Mouse (Mus musculus) megakaryocyte progenitor cell, adult 5-6 weeks (primary cell): ENCODE results near the gene Slc23a3. TPM values are rescaled to one million over a fixed set of nuclear protein-coding genes. Genes with fewer than 3 reads are reported as not detected.

Experiments used
- ATAC-seq: replicated peaks from 2 replicates; pipeline ENCODE4 v1.8.0; 2016; ENCODE audit warnings: mild to moderate bottlenecking, moderate TSS enrichment, inconsistent platforms; ENCODE audit not compliant: poor library complexity
- total RNA-seq, 2 experiments: library from RNA; stranded (forward) in 1 of 2; stranded (reverse) in 1 of 2; fragments of 157-497, 149-512 nt in 1 of 2; fragments of 200-1000 nt in 1 of 2; gene quantifications; 2 replicates each; pipeline versions ENCODE4 v1.2.3 to v1.2.4; 2015 to 2017

Gene Slc23a3
- total RNA-seq, 2 experiments from 2014 or later, result 0.44 TPM; not detected in 1

DNA sequence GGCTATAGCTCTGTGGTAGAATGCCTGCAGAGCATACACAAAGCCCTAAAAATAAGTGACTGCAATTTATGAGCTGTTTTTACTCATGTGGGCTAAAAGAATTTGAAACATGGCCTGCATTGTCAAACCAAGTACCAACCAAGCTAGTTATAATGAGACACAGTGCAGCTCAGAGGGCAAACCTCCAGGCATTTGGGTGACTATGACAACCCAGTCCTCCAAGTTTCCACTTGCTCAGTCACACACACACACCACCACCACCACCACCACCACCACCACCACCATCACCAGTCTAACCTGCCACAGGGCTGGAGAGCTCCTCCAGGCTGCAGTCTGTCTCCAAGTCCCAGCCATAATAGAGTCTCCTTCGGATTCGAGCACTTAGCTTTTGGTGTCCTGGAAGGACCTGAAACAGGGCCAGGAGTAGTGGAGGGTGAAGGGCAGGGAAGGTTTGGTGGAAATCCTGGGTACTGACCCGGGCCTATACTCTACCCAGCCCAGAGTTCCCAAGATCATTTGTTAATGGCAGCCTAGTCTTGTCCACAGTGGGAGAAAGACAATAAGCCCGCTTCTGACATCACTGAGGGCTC is 7.0 kb upstream of the Slc23a3 start:
- ATAC-seq, result no peak

DNA sequence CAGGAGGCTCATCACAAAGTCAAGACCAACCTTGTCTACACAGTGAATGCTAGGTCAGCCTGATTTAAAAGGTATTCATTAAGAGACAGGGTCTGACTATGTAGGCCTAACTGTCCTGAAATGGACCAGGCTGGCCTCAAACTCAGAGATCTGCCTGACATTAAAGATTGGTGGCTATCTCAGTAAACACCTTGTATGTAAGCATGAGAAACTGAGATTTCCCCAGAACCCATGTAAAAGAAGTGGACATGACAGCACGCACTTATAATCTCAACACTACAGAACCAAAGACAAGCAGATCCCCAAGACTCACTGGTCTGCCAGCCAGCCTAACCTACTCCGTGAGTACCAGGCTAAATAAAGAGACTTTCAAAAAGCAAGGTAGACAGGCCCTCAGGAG is 4.8 kb upstream of the Slc23a3 start:
- ATAC-seq, result no peak

DNA sequence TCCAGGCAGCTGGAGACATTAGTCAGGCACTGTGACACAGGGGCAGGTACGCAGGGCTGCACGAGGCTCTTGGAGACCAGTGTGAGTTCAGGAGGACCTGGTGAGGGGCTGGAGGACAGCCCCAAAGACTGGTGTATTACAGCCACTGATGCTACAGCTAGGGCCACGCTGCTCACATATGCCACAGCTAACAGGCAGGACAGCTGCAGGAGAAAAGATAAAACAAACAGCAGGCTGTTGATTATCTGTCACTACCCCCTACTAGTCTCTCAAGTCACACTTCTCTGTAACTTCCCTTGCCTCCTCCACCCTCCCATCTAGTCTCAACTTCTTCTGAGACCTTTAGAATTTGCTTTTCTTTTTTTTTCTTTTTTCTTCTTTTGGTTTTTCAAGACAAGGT is 3.0 kb upstream of the Slc23a3 start:
- peak; percentile 85 for ATAC-seq

DNA sequence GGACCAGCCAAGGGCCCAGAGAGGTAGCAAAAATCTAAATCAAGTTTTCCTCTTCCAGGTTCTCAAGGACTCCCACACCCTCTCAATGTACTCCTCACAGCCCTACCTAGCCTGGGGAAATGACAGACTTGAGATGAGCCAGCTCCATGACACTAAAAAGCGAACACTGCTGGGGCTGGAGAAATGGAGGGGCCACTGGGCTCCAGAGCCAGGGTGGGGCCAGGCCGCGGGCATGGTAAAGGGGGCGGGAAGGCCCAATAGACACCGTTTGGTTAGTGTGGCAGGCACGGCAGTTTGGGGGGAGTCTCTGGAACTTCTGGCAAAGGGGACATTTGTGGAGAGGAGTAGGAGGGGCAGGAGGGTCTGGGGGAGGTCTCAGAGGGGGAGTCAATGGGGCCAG is 2.6 kb upstream of the Slc23a3 start:
- no peak for ATAC-seq

DNA sequence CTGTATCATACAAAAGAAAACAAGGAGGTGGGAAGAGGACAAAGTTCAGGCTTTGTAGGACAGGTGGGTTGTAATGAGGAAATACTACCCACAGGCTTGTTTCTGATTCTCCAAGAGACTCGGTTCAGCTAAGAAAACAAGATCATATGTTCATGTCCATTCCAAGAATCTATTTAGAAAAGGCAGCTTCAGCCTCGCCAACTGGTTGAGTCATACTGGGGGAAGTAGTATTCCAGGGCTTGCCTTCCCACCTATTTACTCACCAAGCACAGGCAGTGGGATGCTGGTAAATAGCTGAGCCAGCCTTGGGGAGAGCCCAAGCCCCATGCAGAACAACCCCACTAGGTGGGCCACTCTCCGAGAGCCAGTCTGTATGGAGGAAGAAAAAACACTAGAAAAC is 5.0 kb downstream of the Slc23a3 start:
- ATAC-seq, result no peak

GRCm38 (mm10) chr1:75125418-75125817 is 8.3 kb downstream of the Slc23a3 start:
- no peak for ATAC-seq

DNA sequence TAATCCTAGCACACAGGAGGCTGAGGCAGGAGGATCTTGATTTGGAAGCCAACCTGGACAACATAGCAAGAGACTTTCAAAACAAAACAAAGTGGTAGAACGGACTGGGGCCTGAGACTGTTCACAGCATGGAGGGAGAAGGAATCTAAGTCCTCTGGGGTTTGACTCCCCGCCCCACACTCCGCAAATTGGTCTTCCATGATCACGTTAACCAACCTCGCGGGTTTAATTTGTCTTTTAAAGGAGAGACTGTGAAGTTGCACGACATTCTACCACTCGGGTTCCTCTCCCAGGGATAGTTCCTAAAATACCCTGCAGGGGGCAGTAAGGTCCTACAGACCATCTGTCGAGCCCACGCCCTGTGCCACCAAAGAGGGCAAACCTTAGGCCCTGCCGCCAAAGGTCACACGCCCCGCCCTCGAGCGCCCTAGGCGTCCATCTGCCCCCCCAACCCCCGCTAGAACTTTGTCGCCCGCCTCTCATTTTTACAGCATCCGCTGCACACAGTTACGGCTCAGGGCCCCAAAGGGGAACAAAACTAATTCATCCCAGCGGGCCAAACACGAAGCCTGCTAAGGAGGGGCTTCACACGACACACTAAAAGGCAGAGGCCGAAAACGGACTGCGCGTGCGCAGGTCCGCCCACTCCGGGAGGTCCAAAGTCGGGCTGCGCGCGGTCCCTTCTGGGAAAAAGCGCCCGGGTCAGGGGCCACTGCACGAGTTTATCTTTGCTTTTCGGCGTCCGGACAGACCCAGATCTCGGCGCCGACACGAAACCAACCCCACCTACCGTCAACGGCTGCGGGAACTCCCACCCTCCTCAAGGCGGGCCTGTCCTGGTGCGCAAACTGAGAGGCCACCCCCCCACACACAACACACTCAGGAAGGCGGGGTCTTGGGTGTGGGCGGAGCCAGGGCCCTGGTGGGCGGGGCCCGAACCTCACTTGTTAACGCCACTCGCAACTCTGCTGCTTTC is 9.1 kb downstream of the Slc23a3 start, which contains the start of gene Nhej1:
TSS of gene Nhej1 (minus strand) at position 855 of the 976 bp plus-strand sequence.
- ATAC-seq, result peak; percentile 87

GRCm38 (mm10) chr1:75122211-75122610 is 11.5 kb downstream of the Slc23a3 start:
- peak; percentile 18; the same call in 1 of the 2 replicates for ATAC-seq

Other genes with a start within 250 kb of the Slc23a3 start
- gene Fev, start 248.5 kb downstream of the Slc23a3 start, total RNA-seq (2015), result not detected in 2 replicates
- gene Fev, start 248.5 kb downstream of the Slc23a3 start, total RNA-seq (2017), result not detected in 2 replicates
- not detected in 2 replicates for gene Cryba2, start 240.7 kb downstream of the Slc23a3 start, total RNA-seq (2015)
- gene Cryba2, start 240.7 kb downstream of the Slc23a3 start, total RNA-seq (2017), result not detected in 2 replicates
- not detected in 2 replicates for gene Cfap65, start 198.3 kb downstream of the Slc23a3 start, total RNA-seq (2015)
- not detected in 2 replicates for gene Cfap65, start 198.3 kb downstream of the Slc23a3 start, total RNA-seq (2017)
- 0.07 TPM in 1 of 2 replicates, not detected in the other for gene Ihh, start 182.2 kb downstream of the Slc23a3 start, total RNA-seq (2015)
- not detected in 2 replicates for gene Ihh, start 182.2 kb downstream of the Slc23a3 start, total RNA-seq (2017)
- gene Nhej1, start 8.7 kb downstream of the Slc23a3 start, total RNA-seq (2015), result 9.3 and 11.1 TPM in 2 replicates
- 10.4 and 12.6 TPM in 2 replicates for gene Nhej1, start 8.7 kb downstream of the Slc23a3 start, total RNA-seq (2017)
- gene Cnppd1, start 8.8 kb upstream of the Slc23a3 start, total RNA-seq (2015), result 16.8 and 17.2 TPM in 2 replicates
- 40.3 and 52.9 TPM in 2 replicates for gene Cnppd1, start 8.8 kb upstream of the Slc23a3 start, total RNA-seq (2017)
- gene Retreg2, start 8.9 kb upstream of the Slc23a3 start, total RNA-seq (2015), result 40.8 and 47.4 TPM in 2 replicates
- gene Retreg2, start 8.9 kb upstream of the Slc23a3 start, total RNA-seq (2017), result 42.3 and 50.2 TPM in 2 replicates
- gene Zfand2b, start 34.8 kb upstream of the Slc23a3 start, total RNA-seq (2015), result 20.2 and 21.5 TPM in 2 replicates
- 24.4 and 24.7 TPM in 2 replicates for gene Zfand2b, start 34.8 kb upstream of the Slc23a3 start, total RNA-seq (2017)
- gene Abcb6, start 46.5 kb upstream of the Slc23a3 start, total RNA-seq (2015), result 10.0 and 12.8 TPM in 2 replicates
- gene Abcb6, start 46.5 kb upstream of the Slc23a3 start, total RNA-seq (2017), result 10.3 and 14.8 TPM in 2 replicates
- 7.7 and 7.8 TPM in 2 replicates for gene Ankzf1, start 58.3 kb upstream of the Slc23a3 start, total RNA-seq (2015)
- gene Ankzf1, start 58.3 kb upstream of the Slc23a3 start, total RNA-seq (2017), result 21.7 and 27.0 TPM in 2 replicates
- 14.5 and 18.2 TPM in 2 replicates for gene Atg9a, start 58.3 kb upstream of the Slc23a3 start, total RNA-seq (2015)
- gene Atg9a, start 58.3 kb upstream of the Slc23a3 start, total RNA-seq (2017), result 7.2 and 9.5 TPM in 2 replicates
- gene Glb1l, start 76.9 kb upstream of the Slc23a3 start, total RNA-seq (2015), result 24.2 and 31.9 TPM in 2 replicates
- 12.3 and 13.7 TPM in 2 replicates for gene Glb1l, start 76.9 kb upstream of the Slc23a3 start, total RNA-seq (2017)
- 208 and 214 TPM in 2 replicates for gene Stk16, start 76.9 kb upstream of the Slc23a3 start, total RNA-seq (2015)
- 135 and 187 TPM in 2 replicates for gene Stk16, start 76.9 kb upstream of the Slc23a3 start, total RNA-seq (2017)
- gene Tuba4a, start 86.0 kb upstream of the Slc23a3 start, total RNA-seq (2015), result 777 and 847 TPM in 2 replicates
- gene Tuba4a, start 86.0 kb upstream of the Slc23a3 start, total RNA-seq (2017), result 369 and 385 TPM in 2 replicates
- gene A630095N17Rik, start 98.2 kb upstream of the Slc23a3 start, total RNA-seq (2015), result 0.56 and 1.2 TPM in 2 replicates
- gene A630095N17Rik, start 98.2 kb upstream of the Slc23a3 start, total RNA-seq (2017), result 1.2 TPM in 1 of 2 replicates, not detected in the other
- 1.3 and 1.8 TPM in 2 replicates for gene Dnajb2, start 102.5 kb upstream of the Slc23a3 start, total RNA-seq (2015)
- gene Dnajb2, start 102.5 kb upstream of the Slc23a3 start, total RNA-seq (2017), result 1.9 and 6.4 TPM in 2 replicates
- 0.12 and 0.15 TPM in 2 replicates for gene Ptprn, start 130.6 kb upstream of the Slc23a3 start, total RNA-seq (2015)
- 0.10 TPM in 1 of 2 replicates, not detected in the other for gene Ptprn, start 130.6 kb upstream of the Slc23a3 start, total RNA-seq (2017)
- gene Resp18, start 144.5 kb upstream of the Slc23a3 start, total RNA-seq (2015), result not detected in 2 replicates
- gene Resp18, start 144.5 kb upstream of the Slc23a3 start, total RNA-seq (2017), result not detected in 2 replicates
- gene Dnpep, start 184.1 kb upstream of the Slc23a3 start, total RNA-seq (2015), result 31.3 and 39.7 TPM in 2 replicates
- gene Dnpep, start 184.1 kb upstream of the Slc23a3 start, total RNA-seq (2017), result 36.4 and 41.7 TPM in 2 replicates
- not detected in 2 replicates for gene Des, start 226.4 kb upstream of the Slc23a3 start, total RNA-seq (2015)
- gene Des, start 226.4 kb upstream of the Slc23a3 start, total RNA-seq (2017), result not detected in 2 replicates
- gene Speg, start 241.4 kb upstream of the Slc23a3 start, total RNA-seq (2015), result not detected in 2 replicates
- gene Speg, start 241.4 kb upstream of the Slc23a3 start, total RNA-seq (2017), result not detected in 2 replicates